Mouse (Mus musculus): ENCODE data around the gene Bcl2l2. TPM values are rescaled to one million over a fixed set of nuclear protein-coding genes. Genes with fewer than 3 reads are reported as not detected.

Bcl2l2 gene
- polyA plus RNA-seq, 1 experiment from 2014 or later: 2.2 TPM

GRCm38 (mm10) chr14:54925349-54926342, 42.5 kb downstream of the Bcl2l2 start, which contains the start of gene Efs:
Gene Efs, minus strand, starts transcription at chr14:54926126.
- WGBS: under 1% methylated on average over 56 of the region's 57 CpGs
- peak; percentile 81 for DNase-seq (ENCODE audit: low spot score)
- no peaks in the 10 kb centered on the region for H3K27me3 ChIP-seq (ENCODE audit: control insufficient read depth, insufficient read depth, low read length)
- ATAC-seq (ENCODE audit: insufficient number of reproducible peaks, low FRiP score, low TSS enrichment, low read depth): peak; percentile 58
- H3K9ac ChIP-seq (ENCODE audit: low read length): peak within 1 kb of the TSS; percentile 92
- H3K4me2 ChIP-seq (ENCODE audit: low read depth, severe bottlenecking): peak within 1 kb of the TSS; percentile 83
- peaks cover 20% of the 10 kb centered on the region for H3K4me1 ChIP-seq (ENCODE audit: control insufficient read depth, insufficient read depth, low read length)
- H3K4me3 ChIP-seq (ENCODE audit: low read depth, low read length): peak within 1 kb of the TSS; percentile 53
- H3K27ac ChIP-seq (replicated peaks; ENCODE audit: low read depth, low read length): peak within 1 kb of the TSS; percentile 99
- peaks cover 10% of the 10 kb centered on the region; the same call in 1 of the 2 replicates for H3K36me3 ChIP-seq (ENCODE audit: control insufficient read depth, insufficient read depth, low read length)
- peaks cover 10% of the 10 kb centered on the region; the same call in 1 of the 2 replicates for H3K9me3 ChIP-seq (ENCODE audit: control insufficient read depth, low read length)

GRCm38 (mm10) chr14:54926401-54927158, 43.4 kb downstream of the Bcl2l2 start:
- peaks cover 1% of the 10 kb centered on the region; the same call in 1 of the 2 replicates for H3K36me3 ChIP-seq (ENCODE audit: control insufficient read depth, insufficient read depth, low read length)
- ATAC-seq (ENCODE audit: insufficient number of reproducible peaks, low FRiP score, low TSS enrichment, low read depth): peak; percentile 81
- peak; percentile 91 for DNase-seq (ENCODE audit: low spot score)
- H3K9ac ChIP-seq (ENCODE audit: low read length): peak overlapping the region; percentile 92
- WGBS: under 1% methylated on average over 51 of the region's 58 CpGs
- H3K4me1 ChIP-seq (ENCODE audit: control insufficient read depth, insufficient read depth, low read length): peaks cover 20% of the 10 kb centered on the region
- no peaks in the 10 kb centered on the region for H3K27me3 ChIP-seq (ENCODE audit: control insufficient read depth, insufficient read depth, low read length)
- peak overlapping the region; percentile 53 for H3K4me3 ChIP-seq (ENCODE audit: low read depth, low read length)
- H3K27ac ChIP-seq (replicated peaks; ENCODE audit: low read depth, low read length): peak overlapping the region; percentile 99
- H3K4me2 ChIP-seq (ENCODE audit: low read depth, severe bottlenecking): peak overlapping the region; percentile 83
- H3K9me3 ChIP-seq (ENCODE audit: control insufficient read depth, low read length): peaks cover 1% of the 10 kb centered on the region; the same call in 1 of the 2 replicates

- Histone ChIP-seq H3K4me1 (ENCODE audit: control insufficient read depth, insufficient read depth, low read length) (peaks cover 20% of the 10 kb centered on the region), H3K9me3 (ENCODE audit: control insufficient read depth, low read length) (no peaks in the 10 kb centered on the region), H3K4me3 (ENCODE audit: low read depth, low read length) (peak overlapping the region; percentile 53), H3K9ac (ENCODE audit: low read length) (peak overlapping the region; percentile 92), H3K27me3 (ENCODE audit: control insufficient read depth, insufficient read depth, low read length) (no peaks in the 10 kb centered on the region), H3K4me2 (ENCODE audit: low read depth, severe bottlenecking) (peak overlapping the region; percentile 83), H3K27ac (replicated peaks; ENCODE audit: low read depth, low read length) (peak overlapping the region; percentile 99), H3K36me3 (ENCODE audit: control insufficient read depth, insufficient read depth, low read length) (no peaks in the 10 kb centered on the region)
- WGBS: 6% methylated on average over 7 of the region's 7 CpGs
- no peak for ATAC-seq (ENCODE audit: insufficient number of reproducible peaks, low FRiP score, low TSS enrichment, low read depth)
- DNase-seq (ENCODE audit: low spot score): peak; percentile 31
These were observed 44.1 kb downstream of the Bcl2l2 start for GRCm38 (mm10) chr14:54927296-54927695.

GRCm38 (mm10) chr14:54929801-54930200, 46.6 kb downstream of the Bcl2l2 start:
- no peak overlapping the region for H3K4me3 ChIP-seq (ENCODE audit: low read depth, low read length)
- H3K4me1 ChIP-seq (ENCODE audit: control insufficient read depth, insufficient read depth, low read length): peaks cover 15% of the 10 kb centered on the region
- H3K36me3 ChIP-seq (ENCODE audit: control insufficient read depth, insufficient read depth, low read length): no peaks in the 10 kb centered on the region
- 82% methylated on average over 5 of the region's 5 CpGs for WGBS
- H3K27me3 ChIP-seq (ENCODE audit: control insufficient read depth, insufficient read depth, low read length): no peaks in the 10 kb centered on the region
- H3K9me3 ChIP-seq (ENCODE audit: control insufficient read depth, low read length): no peaks in the 10 kb centered on the region
- no peak overlapping the region for H3K27ac ChIP-seq (replicated peaks; ENCODE audit: low read depth, low read length)
- DNase-seq (ENCODE audit: low spot score) (no peak), ATAC-seq (ENCODE audit: insufficient number of reproducible peaks, low FRiP score, low TSS enrichment, low read depth) (no peak)
- H3K4me2 ChIP-seq (ENCODE audit: low read depth, severe bottlenecking): no peak overlapping the region
- H3K9ac ChIP-seq (ENCODE audit: low read length): no peak overlapping the region

- no peak overlapping the region for H3K9ac ChIP-seq (ENCODE audit: low read length)
- 36% methylated on average over 2 of the region's 2 CpGs for WGBS
- H3K4me2 ChIP-seq (ENCODE audit: low read depth, severe bottlenecking): no peak overlapping the region
- no peak overlapping the region for H3K4me3 ChIP-seq (ENCODE audit: low read depth, low read length)
- peaks cover 15% of the 10 kb centered on the region for H3K4me1 ChIP-seq (ENCODE audit: control insufficient read depth, insufficient read depth, low read length)
- H3K9me3 ChIP-seq (ENCODE audit: control insufficient read depth, low read length): no peaks in the 10 kb centered on the region
- DNase-seq (ENCODE audit: low spot score) (no peak), ATAC-seq (ENCODE audit: insufficient number of reproducible peaks, low FRiP score, low TSS enrichment, low read depth) (no peak)
- H3K27me3 ChIP-seq (ENCODE audit: control insufficient read depth, insufficient read depth, low read length): no peaks in the 10 kb centered on the region
- H3K36me3 ChIP-seq (ENCODE audit: control insufficient read depth, insufficient read depth, low read length): no peaks in the 10 kb centered on the region
- H3K27ac ChIP-seq (replicated peaks; ENCODE audit: low read depth, low read length): no peak overlapping the region
These were observed 47.3 kb downstream of the Bcl2l2 start for GRCm38 (mm10) chr14:54930431-54930830.

- DNase-seq (ENCODE audit: low spot score): no peak
These were observed 49.5 kb downstream of the Bcl2l2 start, which contains the start of gene Il25 for GRCm38 (mm10) chr14:54932645-54933150. Gene Il25, plus strand, starts transcription at chr14:54932695.

GRCm38 (mm10) chr14:54935904-54936830, 53.0 kb downstream of the Bcl2l2 start, which contains the start of gene Cmtm5:
Gene Cmtm5, plus strand, starts transcription at chr14:54936261.
- ATAC-seq (ENCODE audit: insufficient number of reproducible peaks, low FRiP score, low TSS enrichment, low read depth) (no peak), DNase-seq (ENCODE audit: low spot score) (no peak)
- peaks cover 3% of the 10 kb centered on the region; the same call in 1 of the 2 replicates for H3K4me1 ChIP-seq (ENCODE audit: control insufficient read depth, insufficient read depth, low read length)
- H3K36me3 ChIP-seq (ENCODE audit: control insufficient read depth, insufficient read depth, low read length): no peaks in the 10 kb centered on the region
- WGBS: 41% methylated on average over 8 of the region's 8 CpGs
- H3K4me2 ChIP-seq (ENCODE audit: low read depth, severe bottlenecking): no peak within 1 kb of the TSS
- no peaks in the 10 kb centered on the region for H3K27me3 ChIP-seq (ENCODE audit: control insufficient read depth, insufficient read depth, low read length)
- no peaks in the 10 kb centered on the region for H3K9me3 ChIP-seq (ENCODE audit: control insufficient read depth, low read length)
- no peak within 1 kb of the TSS for H3K9ac ChIP-seq (ENCODE audit: low read length)
- H3K27ac ChIP-seq (replicated peaks; ENCODE audit: low read depth, low read length): peak within 1 kb of the TSS; percentile 9; the same call in 1 of the 2 replicates
- no peak within 1 kb of the TSS for H3K4me3 ChIP-seq (ENCODE audit: low read depth, low read length)

More at GRCm38 (mm10) chr14:54932645-54933150, 49.5 kb downstream of the Bcl2l2 start, which contains the start of gene Il25:
- no peak within 1 kb of the TSS for H3K27ac ChIP-seq (replicated peaks; ENCODE audit: low read depth, low read length)
- no peak for ATAC-seq (ENCODE audit: insufficient number of reproducible peaks, low FRiP score, low TSS enrichment, low read depth)
- no peak within 1 kb of the TSS for H3K9ac ChIP-seq (ENCODE audit: low read length)
- H3K4me1 ChIP-seq (ENCODE audit: control insufficient read depth, insufficient read depth, low read length): peaks cover 5% of the 10 kb centered on the region; the same call in 1 of the 2 replicates
- H3K27me3 ChIP-seq (ENCODE audit: control insufficient read depth, insufficient read depth, low read length): no peaks in the 10 kb centered on the region
- H3K36me3 ChIP-seq (ENCODE audit: control insufficient read depth, insufficient read depth, low read length): no peaks in the 10 kb centered on the region
- 29% methylated on average over 6 of the region's 6 CpGs for WGBS
- H3K4me2 ChIP-seq (ENCODE audit: low read depth, severe bottlenecking): no peak within 1 kb of the TSS
- H3K9me3 ChIP-seq (ENCODE audit: control insufficient read depth, low read length): no peaks in the 10 kb centered on the region
- no peak within 1 kb of the TSS for H3K4me3 ChIP-seq (ENCODE audit: low read depth, low read length)

All from limb, embryonic 11.5 days (tissue).